Mouse (Mus musculus) ES-Bruce4 (cell line): ENCODE results near the gene Rapgef4.

Source experiments
- CTCF ChIP-seq: IDR thresholded peaks from one replicate; pipeline ENCODE4 v1.8.1; 2011; ENCODE audit warnings: low read depth, low read length
- EP300 ChIP-seq: IDR thresholded peaks from 2 replicates; pipeline ENCODE4 v1.6.1; 2011; ENCODE audit warnings: low read depth, low read length; ENCODE audit not compliant: insufficient read depth
- POLR2A ChIP-seq: IDR thresholded peaks from one replicate; pipeline ENCODE4 v1.8.1; 2011; ENCODE audit warnings: low read length; ENCODE audit not compliant: insufficient read depth

DNA sequence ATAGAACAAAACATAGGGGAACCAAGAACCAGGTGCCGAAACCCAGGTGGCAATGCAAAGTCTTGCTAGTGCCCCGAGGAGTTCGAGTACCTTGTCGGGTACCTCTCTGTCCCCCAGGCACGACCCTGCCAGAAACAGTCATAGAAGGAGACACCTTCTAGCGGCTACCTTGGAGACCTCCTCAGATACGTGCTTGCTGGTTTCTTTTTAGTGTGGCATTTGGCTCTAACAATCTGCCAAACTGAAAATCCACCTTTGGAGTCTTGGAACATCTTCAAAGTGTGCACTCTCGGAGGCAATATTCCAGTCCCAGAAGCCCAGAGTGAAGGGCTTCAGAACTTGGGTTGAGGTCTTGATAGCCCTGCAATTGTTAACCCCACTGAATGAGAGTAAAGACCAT is 34.3 kb downstream of the Rapgef4 start:
- TF ChIP-seq CTCF (no peak), EP300 (no peak), POLR2A (no peak)
